Mouse (Mus musculus) MN1 (cell line): ENCODE measurements around the gene Sprtn.
A peak's percentile ranks its signal among the peaks of the same experiment; 100 is the strongest.

Experiments used
- DNase-seq: peaks from one replicate; pipeline ENCODE4 v3.0.0-alpha.2; 2016; ENCODE audit warnings: low spot score

Gene Sprtn

DNA sequence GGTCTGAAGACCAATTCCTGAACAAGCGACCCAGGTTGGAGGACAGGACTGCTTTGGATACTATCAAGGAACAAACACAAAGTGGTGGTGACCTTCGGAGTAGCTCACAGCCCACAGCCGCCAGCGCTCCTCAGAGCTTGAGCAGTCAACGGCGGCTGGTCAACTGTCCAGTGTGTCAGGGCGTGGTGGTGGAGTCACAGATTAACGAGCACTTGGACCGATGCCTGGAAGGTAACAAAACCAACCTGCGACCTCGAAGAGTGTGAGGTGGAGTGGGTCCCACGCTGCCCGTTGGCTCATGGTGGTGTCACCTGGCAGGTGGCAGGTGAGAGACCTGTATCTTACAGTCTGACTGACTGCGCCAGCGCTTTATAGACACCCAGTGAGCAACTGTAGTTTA, 5.5 kb downstream of the Sprtn start:
- DNase-seq, result no peak

DNA sequence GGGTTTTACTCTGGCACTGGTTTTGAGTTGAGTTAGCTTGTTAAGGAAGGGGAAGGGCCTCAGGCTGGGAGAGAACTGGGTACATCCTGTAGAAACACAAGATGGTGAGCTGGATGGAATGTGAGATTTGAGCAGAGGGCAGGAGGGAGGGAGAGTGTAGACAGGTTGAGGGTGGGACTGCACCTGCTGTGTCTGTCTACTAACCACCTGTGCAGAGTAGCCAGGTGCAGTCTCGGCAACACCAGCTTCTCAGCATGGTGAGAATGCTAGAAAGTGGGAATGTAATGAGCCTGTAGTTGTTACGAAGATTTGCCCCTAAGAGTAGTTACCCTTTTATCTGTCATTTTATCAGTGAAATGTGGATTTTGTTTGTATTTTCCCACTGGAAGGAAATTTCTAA, 7.8 kb downstream of the Sprtn start:
- no peak for DNase-seq

DNA sequence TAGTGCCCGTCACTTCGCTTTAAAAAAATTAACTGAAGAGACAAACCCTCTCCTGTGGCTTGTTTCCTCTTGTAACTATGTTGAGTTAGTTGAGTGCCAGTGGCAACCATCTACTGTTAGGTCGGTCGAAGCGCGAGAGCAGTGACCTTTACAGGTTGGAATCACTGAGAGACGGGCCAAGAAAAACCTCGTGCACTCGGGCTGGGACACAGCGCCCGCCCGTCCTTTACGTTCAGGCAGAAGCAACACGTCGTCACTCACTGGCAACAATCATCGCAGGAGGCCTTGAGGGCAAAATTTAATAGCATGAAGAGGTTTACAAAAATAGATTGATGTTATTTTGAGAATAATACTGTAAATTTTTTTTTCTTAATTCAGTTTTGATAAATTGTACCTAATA, 12.2 kb downstream of the Sprtn start:
- no peak for DNase-seq

DNA sequence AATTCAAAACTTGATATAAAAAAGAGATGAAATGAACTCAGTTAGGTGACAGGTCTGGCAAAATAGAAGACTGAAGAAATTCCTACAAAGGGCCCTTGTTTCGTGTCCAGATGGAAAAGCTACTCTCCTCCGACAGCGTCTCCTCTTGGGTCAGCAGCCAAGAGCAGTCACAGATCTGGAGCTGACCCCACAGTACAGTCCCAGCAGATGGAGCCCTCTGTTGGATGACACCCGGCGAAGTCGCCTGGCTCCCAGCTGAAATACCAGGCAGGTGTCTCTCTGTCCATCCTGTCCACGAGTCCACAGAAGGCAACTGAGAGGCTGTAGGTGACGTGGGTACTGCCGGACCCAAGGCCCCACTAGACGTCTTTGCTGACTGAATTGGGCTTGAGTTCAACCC, 12.7 kb downstream of the Sprtn start:
- DNase-seq, result no peak

DNA sequence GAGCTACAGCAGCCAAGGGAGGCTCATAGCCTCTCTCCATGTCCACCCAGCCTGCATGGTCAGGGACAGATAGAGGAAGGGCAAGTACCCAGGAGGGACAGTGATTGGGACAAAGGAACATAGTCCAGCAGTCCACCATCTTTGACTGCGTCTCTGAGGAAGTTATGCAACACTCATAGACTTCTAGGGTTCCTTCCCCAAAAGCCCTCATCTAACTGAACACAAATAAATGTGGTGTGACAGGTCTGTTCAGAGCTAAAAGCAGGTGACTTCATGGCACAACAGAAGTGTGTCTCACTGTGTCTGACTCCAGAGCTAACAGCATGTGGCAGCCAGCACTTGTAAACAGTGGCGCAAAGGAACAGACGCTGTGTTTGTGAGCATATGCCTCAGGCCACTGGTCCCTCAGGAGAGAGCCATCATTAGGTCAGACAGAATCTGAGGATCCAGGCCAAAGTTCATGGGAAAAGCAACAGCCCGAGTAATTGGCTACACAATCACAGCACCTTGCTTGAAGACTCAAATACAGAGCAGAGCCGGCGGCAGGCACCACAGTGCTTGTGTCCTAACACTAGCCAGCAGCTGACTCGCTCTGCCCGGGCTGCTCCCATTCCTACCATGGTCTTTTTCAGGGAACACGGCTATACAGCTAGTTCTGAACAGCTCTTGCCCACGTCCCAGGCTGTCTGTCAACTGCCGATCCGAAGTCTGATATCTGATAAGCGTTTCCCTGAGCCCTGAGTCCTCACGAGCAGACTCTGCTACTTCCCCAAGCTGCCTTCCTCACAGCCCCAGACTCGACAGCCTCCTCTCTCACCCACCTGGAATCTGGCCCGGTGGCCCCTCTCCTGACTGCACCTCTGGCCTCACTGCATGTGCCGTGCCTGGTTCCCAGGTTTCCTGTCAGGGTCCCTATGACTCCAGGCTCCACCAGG, 14.5 kb downstream of the Sprtn start:
- DNase-seq, result no peak

DNA sequence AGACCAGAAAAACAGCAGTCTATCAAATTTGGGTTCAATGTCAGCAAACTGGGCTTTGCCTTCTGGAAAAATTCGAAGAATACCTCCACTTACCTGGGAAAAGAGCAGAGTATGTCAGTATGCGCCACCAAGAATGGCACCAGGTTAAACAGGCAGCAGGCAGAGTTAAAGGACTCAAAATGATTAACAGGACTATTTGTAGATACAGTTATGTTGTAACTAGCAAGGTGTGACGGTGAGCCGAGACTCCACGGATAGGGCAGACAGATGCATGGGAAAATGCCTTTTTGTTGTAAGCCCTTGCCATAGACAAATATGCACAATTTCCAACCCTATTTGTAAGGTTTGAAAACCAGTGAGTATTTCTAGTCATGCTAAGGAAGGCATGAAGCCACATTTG, 16.4 kb downstream of the Sprtn start:
- DNase-seq, result no peak

DNA sequence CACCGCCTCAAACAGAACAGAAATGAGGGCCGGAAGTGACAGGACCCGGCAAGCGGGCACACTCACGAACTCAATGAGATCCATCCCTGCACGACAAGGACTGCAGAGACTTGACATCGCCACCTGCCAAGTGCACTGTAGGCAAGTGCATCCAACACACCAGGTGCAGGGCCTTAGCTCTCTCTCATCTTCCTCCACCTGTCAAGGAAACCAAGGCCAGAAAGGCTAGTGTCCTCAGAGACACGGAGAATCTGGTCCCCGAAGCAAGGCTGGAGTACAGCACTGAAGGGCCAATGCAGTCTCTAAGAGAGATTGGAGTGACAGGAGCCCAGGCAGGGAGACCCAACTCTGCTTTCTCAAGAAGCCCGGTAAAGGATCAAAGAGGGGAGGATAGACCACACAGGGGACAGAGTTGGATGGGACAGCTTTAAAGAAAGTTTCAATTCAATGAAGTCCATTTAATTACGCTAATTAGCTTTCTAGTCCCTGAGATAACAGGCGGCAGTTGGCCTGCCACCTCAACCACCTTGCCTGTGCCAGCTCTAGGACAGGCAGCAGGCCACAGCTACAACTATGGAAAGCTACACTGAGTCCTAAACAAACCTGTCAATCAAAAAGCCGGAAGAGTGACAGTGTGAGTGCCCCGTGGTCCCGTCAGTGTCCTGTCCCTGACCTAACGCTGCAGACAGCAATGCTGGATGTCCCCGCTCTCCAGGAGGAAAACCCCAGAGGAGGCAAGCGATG, 20.2 kb downstream of the Sprtn start:
- no peak for DNase-seq

DNA sequence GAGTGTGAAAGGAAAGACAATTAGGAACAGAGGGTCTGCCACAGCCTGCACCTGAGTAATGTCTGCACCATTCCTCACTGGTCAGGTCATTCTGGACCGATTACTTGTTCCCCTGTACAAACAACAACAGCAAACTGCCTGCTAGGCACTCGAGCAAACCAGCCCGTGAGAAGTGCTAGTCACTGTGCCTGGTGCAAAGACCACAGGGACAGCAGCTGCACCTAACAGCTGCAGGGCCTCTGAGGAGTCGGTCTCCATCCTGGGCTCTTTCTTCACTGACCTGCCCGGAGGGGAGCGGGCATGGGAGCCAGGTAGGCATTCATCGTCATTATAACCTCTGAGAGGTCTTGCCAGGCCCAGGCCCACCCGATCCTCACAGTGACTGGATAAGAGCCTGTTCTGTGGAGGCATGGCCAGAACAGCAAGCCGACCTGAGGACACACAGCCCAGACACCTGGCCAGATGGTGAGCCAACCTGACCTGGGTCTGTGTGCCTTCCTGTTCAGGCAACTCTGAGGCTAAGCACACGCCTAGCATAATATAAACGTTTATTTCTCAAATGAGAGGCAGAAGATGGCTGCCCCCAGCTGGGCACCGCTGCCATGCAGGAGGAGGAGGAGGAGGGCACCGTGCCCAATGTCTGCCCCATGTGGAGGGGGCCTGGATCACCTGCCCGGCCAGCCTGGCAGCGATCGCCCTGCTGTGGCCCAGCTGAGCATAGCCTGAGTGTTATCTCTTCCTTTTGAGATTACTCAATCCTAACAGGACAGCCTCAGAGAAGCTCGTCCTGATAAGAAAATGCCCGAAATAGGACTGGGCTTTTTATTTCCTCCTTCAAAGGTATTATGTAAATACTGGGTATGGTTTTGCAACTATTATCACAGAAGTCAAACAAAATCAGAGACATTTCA, 23.9 kb downstream of the Sprtn start:
- no peak for DNase-seq

DNA sequence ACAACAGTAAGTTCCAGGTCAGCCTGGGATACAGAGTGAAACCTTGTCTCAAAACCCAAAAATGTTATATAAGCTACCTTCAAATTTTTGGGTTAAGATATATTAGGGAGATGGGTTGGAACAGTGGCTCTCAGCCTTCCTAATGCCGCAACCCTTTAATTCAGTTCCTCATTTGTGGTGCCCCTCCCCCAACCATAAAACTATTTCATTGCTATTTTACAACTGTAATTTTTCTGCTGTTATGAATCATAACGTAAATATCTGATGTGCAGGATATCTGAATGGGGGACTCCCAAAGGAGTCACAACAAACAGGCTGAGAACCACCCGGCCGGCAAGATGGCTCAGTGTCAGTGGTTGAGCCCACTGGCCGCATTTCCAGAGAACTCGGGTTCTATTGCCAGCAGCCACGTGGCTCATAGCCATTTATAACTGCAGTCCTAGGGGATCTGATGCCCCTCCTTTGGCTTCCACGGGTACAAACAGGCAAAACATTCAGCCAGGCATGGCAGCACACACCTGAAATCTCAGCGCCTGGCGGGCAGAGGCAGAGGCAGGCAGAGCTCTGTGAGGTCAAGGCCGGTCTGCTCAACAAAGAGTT, 24.9 kb downstream of the Sprtn start:
- no peak for DNase-seq

DNA sequence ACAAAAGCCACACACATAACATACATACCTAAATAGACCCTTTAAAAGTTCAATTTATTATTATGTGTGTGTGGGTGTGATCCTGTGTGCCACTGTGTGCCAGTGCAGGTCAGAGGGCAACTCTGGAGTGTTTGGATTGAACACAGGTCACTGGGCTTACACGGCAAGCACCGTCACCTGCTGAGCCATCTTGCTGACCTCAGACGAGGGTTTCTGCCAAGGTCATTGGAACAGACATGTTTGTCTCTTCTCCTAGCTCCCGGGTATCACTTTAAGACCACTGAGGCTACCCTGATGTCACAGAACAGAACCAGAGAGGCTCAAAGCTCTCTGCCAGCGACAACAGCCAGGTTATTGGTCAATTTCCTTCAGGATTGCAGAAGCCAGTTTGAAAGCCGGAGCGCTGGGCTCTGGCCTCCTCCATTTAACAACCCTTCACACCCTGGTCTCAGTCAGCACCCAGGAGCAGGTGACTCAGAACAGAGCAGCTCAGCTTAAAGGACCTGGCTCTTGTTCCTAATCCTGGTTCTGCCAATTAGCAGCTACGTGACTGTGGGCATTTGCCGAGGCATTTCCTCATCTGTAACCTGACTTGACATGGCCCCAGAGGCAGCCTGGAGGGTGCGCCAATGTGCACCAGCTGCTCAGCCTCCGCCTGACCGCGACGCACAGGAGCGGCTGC, 26.4 kb downstream of the Sprtn start:
- no peak for DNase-seq

DNA sequence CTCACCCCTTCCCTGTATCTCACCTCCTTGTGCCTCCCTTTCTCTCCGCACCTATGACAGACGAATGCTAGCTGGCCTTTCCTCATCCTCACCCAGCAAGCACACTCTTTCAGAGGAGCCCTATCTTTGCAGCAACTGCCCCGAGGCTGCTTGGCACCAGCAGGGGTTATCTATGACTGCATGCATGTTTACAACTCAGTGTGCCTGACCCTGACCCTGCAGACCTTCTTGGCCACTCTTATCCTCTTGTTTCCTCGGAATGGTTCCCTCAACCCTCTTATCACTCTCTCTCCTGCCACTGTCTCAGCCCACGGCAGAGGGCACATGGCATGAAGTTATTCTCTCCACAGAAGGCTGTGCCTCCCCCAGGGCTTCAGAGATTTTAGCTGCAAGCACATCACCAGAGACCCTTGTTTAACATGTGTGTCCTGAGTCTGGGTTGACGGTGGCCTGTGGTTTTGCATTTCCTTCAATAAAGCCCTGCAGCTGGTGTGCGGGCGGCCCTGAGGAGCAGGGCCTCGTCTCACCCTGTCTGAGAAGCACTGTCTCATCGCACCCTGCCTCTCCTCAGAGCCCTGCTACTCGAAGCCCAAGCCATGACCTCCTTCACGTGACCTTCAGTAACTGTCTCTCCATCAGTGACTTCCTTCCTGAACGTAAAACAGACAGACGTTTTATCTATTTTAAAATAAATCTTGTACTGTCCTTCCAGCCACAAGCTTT, 28.0 kb downstream of the Sprtn start:
- no peak for DNase-seq

DNA sequence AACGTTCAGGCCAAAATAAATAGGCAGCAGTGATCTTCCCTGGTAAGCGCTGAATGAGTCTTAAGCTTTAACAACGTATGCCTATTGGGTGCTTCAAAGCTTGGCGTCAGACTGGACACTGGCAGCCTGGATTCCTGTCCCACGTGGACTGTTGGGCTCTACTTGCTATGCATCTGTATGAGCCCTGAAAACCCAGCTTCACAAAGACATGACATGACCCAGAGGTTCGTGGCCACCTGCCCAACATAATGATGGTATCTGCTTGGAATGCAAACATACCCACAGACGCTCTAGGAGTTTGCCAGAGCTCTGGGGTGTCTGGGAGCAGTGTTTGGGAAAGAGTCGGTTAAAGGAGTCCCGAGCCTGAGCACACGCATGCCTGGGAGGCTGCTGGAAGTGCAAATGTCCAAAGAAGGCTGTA, 28.7 kb downstream of the Sprtn start:
- DNase-seq, result peak; percentile 72

DNA sequence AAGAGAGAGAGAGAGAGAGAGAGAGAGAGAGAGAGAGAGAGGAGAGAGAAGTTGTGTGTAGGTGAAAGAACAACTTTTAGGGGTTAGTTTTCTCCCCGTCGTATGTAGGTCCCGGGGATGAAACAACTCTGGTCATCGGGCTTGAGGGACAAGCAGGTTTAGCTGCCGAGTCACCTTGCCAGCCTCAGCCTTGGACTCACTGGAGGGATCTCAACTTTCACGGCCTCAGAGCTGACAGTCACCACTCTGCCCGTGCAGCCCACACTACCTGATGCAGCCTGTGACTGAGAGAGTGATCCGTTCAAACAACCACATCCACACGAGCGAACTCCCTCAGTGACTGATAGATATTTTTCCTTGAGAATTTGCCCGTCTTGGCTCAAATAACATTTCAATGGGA, 31.3 kb downstream of the Sprtn start:
- DNase-seq, result no peak

DNA sequence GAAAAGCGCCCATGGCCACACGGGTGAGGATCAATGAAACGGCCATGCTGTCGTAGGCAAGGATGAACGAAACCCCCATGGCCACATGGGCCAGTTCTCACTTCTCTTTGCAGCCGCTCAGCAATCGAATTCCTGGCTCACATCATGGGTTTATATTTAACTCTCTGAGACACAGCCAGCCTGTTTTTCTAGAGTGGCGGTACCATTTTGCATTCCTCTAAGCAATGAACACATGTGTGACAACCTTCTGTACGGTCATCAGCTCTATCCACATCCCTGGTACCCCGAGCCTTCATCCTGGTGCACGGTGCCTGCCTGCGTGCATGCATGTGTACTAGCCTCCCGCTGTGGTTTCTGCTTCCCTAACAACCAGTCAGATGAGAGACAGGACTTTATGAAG, 32.4 kb downstream of the Sprtn start:
- no peak for DNase-seq

DNA sequence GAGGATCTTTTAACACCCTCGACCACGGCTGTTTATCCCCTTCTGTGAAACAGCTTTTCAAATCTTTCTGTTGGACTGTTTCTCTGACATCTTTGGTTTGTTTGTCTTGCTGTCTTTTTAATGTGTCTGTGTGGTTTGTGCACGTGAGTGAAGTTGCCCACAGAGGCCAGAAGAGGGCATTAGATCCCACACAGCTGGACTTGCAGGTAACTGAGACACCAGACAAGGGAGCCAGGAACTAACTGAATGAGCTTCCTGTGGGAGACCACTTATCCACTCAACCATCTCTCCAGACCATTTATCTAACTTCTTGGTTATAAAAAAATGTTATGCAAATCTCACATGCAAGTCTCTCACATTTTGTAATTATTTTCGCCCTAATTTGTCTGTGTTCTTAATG, 33.0 kb downstream of the Sprtn start:
- no peak for DNase-seq

DNA sequence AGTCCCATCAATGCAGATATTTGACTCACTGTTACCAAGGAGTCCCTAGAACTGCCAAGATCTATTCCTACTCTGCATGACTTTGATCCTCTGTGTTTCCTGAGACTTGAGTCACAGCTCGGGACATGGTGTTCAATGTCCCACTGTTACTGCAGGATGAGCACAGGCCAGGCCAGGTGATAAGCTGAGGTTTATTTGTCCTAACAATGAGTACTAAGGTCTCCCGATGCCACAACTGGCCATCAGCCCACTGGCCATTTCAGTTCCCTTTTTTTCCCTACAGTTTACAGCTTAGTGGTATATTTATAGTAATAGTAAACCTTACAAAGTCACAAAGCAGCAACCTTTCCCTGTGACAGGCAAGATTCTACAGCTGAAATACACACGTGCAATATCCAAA, 34.7 kb downstream of the Sprtn start:
- DNase-seq, result no peak

DNA sequence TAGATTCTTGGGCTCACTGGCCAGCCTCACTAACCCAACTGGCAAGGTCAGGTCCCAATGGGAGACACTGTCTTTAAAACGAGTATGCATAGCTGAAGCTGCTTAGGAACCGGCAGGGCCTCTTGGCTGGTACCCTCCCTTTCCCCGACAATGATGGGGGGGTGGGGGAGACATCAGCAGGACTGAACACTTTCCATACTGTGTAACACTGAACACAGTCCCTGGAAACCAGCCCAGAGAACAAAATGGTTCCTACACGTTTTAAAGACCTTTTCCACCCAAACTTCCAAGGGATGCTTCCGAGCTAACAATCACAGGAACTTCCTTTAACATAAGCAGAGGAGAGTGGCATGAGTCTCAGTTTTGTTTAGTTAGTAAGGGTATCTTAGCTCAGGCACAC, 37.4 kb downstream of the Sprtn start:
- no peak for DNase-seq

DNA sequence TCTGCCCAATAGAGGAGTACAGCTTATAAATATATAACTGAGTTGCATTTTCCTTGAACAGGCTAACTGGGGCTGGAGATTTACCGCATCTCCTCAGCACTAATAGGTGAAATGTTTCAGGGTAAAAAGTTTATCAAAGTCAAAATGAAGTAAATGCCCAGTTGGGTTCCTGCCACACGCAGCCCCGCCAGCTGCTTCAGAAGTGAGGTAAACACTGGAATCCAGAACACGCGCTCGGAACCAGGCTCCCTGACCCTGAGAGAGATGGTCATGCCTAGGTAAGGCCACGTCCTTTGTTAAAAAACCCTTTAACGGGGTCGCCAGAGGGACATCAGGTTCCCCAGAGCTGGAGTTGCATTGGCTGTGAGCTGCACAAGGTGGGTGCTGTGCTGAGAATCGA, 39.0 kb downstream of the Sprtn start:
- DNase-seq, result no peak

DNA sequence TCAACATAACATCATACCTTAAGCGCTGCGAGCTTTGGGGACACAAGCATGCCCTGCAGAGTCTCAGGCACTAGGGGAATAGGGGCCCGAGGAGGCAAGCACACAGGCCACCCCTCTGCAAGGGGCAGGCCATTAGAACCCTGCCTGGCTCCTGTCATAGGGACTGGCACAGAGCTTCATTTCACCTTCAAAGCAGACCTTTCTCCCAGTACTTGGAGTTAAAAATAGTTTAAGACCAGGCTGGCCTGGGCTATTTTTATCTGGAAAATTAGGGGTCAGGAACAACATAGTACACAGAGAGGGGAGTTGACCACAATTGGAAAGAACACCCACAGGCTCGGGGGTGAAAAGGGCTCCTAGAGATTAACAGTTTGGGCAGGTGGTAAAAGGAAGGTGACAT, 39.6 kb downstream of the Sprtn start:
- DNase-seq, result no peak

DNA sequence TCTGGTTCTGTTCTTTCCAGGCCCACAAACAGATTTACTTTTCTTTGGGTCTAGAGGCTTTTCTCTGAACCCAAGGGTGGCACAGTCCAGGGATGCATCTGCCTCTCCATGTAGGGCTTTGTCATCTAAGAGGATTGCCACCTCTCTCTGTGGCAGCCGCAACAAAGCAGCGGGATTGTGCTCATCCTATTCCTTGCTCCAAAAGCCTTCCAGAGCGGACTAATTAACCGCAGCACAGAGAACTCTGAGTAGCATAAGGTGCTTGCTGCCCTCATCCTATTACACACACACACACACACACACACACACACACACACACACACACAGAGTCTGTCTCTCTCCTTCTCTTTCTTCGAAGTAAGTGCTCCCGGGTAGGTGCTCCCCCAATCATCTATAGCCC, 46.1 kb downstream of the Sprtn start:
- DNase-seq, result no peak

DNA sequence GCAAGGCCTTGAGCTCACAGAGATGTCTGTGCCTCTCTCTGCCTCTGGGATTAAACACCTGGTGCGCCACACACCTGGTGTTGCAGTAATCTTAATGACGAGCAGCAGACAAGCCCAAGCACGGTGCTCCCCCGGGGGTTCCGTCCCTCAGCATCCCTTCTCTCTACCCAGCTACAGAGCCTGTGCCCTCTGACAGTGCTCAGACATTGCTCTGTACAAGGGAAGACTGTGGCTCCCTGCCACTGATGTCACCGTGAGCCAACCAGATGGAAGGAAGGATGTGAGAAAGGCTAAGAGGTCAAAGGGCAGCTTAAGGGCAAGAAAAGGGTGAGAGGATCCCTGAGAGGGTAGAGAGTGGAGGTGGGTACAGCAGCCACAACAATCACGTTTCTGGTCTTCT, 46.7 kb downstream of the Sprtn start:
- no peak for DNase-seq
